Mouse (Mus musculus): ENCODE results near the gene Pla2g4f. TPM values are rescaled to one million over a fixed set of nuclear protein-coding genes. Genes with fewer than 3 reads are reported as not detected.

The Pla2g4f gene
- polyA plus RNA-seq, 1 experiment, result not detected

DNA sequence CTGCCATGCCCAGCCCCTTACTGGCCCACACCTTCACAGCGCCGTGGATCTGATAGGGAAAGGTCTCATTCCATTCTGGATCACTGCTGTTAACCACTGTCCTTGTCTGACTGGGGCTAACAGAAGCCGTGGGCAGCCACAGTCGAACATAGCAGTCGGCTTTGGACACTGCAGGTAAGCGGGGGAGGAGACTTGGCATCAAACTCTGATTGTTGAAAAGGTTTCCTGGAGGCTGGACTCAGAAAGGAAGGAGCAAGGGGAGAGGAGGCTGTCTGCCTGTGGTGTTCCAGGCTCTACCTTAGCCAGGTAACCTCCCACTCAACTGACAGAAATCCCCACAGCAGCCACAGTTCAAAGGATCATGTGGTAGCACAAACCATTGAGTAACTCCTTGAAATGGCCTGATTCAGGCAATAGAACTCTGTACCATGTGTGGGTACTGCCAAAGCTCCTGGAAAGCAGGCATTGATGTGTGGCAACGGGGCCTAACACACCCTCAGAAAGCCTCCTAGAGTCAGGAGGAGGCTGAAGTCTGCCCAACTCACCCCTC, 1.6 kb downstream of the Pla2g4f start:
- H3K4me3 ChIP-seq (ENCODE audit: insufficient read depth, low read length), result no peak overlapping the region
- TF ChIP-seq POLR2A (IDR thresholded peaks at IDR 0.05; ENCODE audit: low read depth, low read length) (no peak), CTCF (IDR thresholded peaks at IDR 0.05; ENCODE audit: borderline replicate concordance, insufficient read depth, low read length) (no peak)
- H3K4me1 ChIP-seq (ENCODE audit: control insufficient read depth, insufficient read depth, low read length), result no peaks in the 10 kb centered on the region
- no peak overlapping the region for H3K27ac ChIP-seq (ENCODE audit: insufficient read depth, low read length)

DNA sequence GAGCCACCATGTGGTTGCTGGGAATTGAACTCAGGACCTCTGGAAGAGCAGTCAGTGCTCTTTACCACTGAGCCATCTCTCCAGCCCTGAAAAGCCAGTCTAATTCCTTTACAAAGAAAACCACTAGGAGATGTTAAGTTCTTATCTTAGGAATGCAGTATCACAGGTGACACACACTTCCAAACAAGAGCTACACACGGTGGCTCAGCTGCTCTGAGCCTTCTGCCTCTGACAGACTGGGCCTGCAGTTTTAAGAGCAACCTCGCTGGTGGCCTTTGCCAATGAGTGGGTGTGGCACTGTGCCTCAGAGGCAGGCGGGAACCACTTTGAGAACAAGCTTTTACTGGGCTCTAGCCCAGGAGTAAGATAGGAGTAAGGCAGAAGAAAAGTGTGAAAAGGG, 9.9 kb downstream of the Pla2g4f start:
- H3K27ac ChIP-seq (ENCODE audit: insufficient read depth, low read length), result no peak overlapping the region
- H3K4me1 ChIP-seq (ENCODE audit: control insufficient read depth, insufficient read depth, low read length), result no peaks in the 10 kb centered on the region
- no peak for TF ChIP-seq POLR2A (IDR thresholded peaks at IDR 0.05; ENCODE audit: low read depth, low read length)
- no peak for TF ChIP-seq CTCF (IDR thresholded peaks at IDR 0.05; ENCODE audit: borderline replicate concordance, insufficient read depth, low read length)
- H3K4me3 ChIP-seq (ENCODE audit: insufficient read depth, low read length), result no peak overlapping the region

DNA sequence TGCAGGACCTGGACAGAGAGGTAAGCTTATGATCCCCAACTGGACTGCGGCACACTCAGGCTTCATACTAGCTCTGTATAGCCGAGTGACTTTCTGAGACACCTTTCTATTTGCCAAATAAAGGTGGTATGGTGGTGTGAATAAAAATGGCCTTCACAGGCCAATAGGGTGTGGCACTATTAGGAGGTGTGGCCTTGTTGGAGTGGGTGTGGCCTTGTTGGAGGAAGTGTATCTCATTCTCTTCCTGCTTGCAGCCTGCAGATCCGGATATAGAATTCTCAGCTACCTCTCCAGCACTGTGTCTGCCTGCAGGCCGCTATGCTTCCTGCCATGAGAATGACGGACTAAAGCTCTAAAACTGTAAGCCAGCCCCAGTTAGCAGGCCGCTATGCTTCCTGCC, 12.9 kb downstream of the Pla2g4f start:
- Histone ChIP-seq H3K4me3 (ENCODE audit: insufficient read depth, low read length) (no peak overlapping the region), H3K4me1 (ENCODE audit: control insufficient read depth, insufficient read depth, low read length) (no peaks in the 10 kb centered on the region), H3K27ac (ENCODE audit: insufficient read depth, low read length) (no peak overlapping the region)
- no peak for TF ChIP-seq CTCF (IDR thresholded peaks at IDR 0.05; ENCODE audit: borderline replicate concordance, insufficient read depth, low read length)
- TF ChIP-seq POLR2A (IDR thresholded peaks at IDR 0.05; ENCODE audit: low read depth, low read length), result no peak

DNA sequence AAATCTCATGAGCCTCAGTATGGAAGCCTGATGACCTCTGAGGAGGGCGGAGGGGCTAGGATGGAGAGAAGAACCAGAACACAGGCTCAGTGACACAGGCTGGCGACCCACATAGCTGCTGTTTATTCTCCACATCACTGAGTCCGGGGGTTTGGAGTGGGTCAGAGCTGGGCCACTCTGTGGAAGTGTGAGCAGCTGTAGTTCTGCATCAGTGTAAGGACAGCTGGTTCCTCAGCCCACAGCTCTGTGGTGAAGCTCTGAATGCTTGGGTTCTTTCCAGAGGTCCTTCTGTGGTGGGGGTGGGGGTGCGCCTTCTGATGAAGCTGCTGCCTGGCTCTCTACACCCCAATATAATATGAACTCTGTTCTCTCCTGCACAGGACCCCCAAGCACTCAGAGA, 14.1 kb downstream of the Pla2g4f start:
- Histone ChIP-seq H3K4me1 (ENCODE audit: control insufficient read depth, insufficient read depth, low read length) (no peaks in the 10 kb centered on the region), H3K4me3 (ENCODE audit: insufficient read depth, low read length) (no peak overlapping the region), H3K27ac (ENCODE audit: insufficient read depth, low read length) (no peak overlapping the region)
- TF ChIP-seq CTCF (IDR thresholded peaks at IDR 0.05; ENCODE audit: borderline replicate concordance, insufficient read depth, low read length) (no peak), POLR2A (IDR thresholded peaks at IDR 0.05; ENCODE audit: low read depth, low read length) (no peak)

DNA sequence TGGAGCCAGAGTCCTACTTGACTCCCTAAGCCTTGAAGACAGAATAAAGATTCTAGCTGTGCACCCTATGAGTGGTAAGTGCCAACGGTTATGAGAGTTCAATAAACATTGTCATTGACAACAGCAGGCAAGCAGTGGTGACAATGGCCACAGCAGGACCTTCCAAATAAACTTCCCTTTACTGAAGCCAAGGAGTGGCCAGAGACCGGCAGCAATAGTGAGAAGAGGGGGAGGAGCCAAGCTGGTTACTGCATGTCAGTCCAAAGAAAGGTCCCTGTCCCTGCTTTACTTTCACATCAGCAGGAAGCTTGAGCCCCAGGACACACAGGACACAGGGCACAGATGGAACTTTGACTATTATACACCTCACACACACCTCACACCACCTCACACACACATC, 17.8 kb downstream of the Pla2g4f start:
- no peak overlapping the region for H3K27ac ChIP-seq (ENCODE audit: insufficient read depth, low read length)
- H3K4me3 ChIP-seq (ENCODE audit: insufficient read depth, low read length), result no peak overlapping the region
- no peak for TF ChIP-seq POLR2A (IDR thresholded peaks at IDR 0.05; ENCODE audit: low read depth, low read length)
- no peak for TF ChIP-seq CTCF (IDR thresholded peaks at IDR 0.05; ENCODE audit: borderline replicate concordance, insufficient read depth, low read length)
- H3K4me1 ChIP-seq (ENCODE audit: control insufficient read depth, insufficient read depth, low read length), result no peaks in the 10 kb centered on the region

DNA sequence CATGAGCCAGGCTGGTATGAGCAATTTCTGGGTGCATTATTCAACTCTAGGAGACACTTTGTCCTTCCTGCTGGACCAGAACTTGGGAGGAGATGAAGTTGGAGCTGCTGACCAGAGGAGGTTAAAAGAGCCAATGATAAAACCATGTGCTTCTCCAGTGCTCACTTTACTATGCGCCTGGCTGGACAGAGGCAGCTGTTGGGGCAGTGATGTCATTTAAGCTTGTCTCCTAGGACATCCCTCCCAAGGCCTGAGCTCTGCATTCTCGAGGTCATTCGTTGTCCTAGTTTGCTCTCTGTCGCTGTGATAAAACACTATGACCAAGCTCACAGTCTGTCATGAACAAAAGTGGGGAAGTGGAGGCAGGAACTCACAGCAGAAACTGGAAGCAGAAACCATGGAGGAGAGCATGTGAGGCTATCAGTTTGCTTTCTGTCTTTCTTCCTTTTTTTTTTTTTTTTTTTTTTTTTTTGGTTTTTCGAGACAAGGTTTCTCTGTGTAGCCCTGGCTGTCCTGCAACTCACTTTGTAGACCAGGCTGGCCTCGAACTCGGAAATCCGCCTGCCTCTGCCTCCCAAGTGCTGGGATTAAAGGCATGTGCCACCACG, 22.4 kb downstream of the Pla2g4f start:
- Histone ChIP-seq H3K4me1 (ENCODE audit: control insufficient read depth, insufficient read depth, low read length) (no peaks in the 10 kb centered on the region), H3K4me3 (ENCODE audit: insufficient read depth, low read length) (no peak overlapping the region), H3K27ac (ENCODE audit: insufficient read depth, low read length) (no peak overlapping the region)
- no peak for TF ChIP-seq CTCF (IDR thresholded peaks at IDR 0.05; ENCODE audit: borderline replicate concordance, insufficient read depth, low read length)
- no peak for TF ChIP-seq POLR2A (IDR thresholded peaks at IDR 0.05; ENCODE audit: low read depth, low read length)

DNA sequence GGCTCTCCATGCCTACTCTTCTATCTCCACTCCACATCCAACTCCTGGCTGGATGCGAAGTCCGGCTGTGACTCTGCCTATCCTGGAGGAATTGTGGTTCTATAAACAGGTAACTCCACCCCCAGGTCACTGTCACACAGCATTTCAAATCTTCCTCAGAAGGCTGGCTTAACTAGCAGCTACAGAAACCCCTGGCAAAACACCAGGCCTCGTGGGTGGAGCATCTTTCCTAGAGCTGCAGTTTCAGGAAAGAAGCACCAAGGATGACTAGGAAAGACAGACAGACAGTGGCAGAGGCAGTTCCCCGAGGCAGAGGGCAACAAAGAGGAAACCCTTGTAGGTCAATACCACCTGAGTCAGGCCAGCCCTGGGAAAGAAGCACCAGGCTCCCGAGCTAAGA, 25.0 kb downstream of the Pla2g4f start, which contains the start of gene Pla2g4d:
TSS of gene Pla2g4d (minus strand) at position 203 of the 400 bp plus-strand sequence.
- Histone ChIP-seq H3K27ac (ENCODE audit: insufficient read depth, low read length) (no peak within 1 kb of the TSS), H3K4me3 (ENCODE audit: insufficient read depth, low read length) (no peak within 1 kb of the TSS), H3K4me1 (ENCODE audit: control insufficient read depth, insufficient read depth, low read length) (no peaks in the 10 kb centered on the region)
- TF ChIP-seq CTCF (IDR thresholded peaks at IDR 0.05; ENCODE audit: borderline replicate concordance, insufficient read depth, low read length) (no peak), POLR2A (IDR thresholded peaks at IDR 0.05; ENCODE audit: low read depth, low read length) (no peak)

DNA sequence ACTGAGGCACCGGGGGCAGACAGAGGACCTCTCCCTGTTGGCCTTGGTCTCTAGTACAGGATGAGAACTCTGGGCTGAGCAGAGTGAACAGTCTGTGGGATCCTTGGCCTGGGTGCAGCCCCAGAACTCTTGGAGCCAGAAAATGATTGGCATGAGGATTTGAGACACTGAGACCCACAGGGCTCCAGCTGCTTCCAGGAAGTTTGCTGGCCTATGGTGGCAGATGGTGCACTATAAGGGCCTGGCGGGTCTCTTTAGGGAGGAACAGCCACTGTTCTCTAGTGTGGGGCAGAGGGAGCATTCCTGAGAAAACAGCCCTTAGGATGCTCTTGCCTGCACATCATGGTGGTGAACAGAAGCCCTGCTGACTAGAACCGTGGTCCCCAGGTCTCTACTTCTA, 25.6 kb downstream of the Pla2g4f start:
- H3K4me3 ChIP-seq (ENCODE audit: insufficient read depth, low read length), result no peak overlapping the region
- no peak for TF ChIP-seq POLR2A (IDR thresholded peaks at IDR 0.05; ENCODE audit: low read depth, low read length)
- H3K4me1 ChIP-seq (ENCODE audit: control insufficient read depth, insufficient read depth, low read length), result no peaks in the 10 kb centered on the region
- H3K27ac ChIP-seq (ENCODE audit: insufficient read depth, low read length), result no peak overlapping the region

DNA sequence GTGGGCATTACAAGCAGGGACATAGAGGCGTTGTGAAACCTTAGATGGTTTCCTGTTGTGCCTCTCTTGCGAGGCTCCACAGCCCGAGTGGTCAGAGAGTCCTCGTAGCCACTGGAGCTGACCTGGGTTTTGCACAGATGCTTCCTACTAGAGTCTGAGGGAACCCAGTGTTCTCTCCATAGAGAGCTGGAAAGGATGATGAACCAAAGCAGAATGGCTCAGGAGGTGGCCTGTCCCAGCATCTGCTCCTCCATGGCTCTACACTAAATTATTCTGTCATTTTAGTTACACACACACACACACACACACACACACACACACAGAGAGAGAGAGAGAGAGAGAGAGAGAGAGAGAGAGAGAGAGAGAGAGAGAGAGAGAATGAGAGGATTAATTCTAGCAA, 28.3 kb downstream of the Pla2g4f start:
- TF ChIP-seq CTCF (IDR thresholded peaks at IDR 0.05; ENCODE audit: borderline replicate concordance, insufficient read depth, low read length) (no peak), POLR2A (IDR thresholded peaks at IDR 0.05; ENCODE audit: low read depth, low read length) (no peak)
- Histone ChIP-seq H3K4me3 (ENCODE audit: insufficient read depth, low read length) (no peak overlapping the region), H3K27ac (ENCODE audit: insufficient read depth, low read length) (no peak overlapping the region), H3K4me1 (ENCODE audit: control insufficient read depth, insufficient read depth, low read length) (no peaks in the 10 kb centered on the region)

DNA sequence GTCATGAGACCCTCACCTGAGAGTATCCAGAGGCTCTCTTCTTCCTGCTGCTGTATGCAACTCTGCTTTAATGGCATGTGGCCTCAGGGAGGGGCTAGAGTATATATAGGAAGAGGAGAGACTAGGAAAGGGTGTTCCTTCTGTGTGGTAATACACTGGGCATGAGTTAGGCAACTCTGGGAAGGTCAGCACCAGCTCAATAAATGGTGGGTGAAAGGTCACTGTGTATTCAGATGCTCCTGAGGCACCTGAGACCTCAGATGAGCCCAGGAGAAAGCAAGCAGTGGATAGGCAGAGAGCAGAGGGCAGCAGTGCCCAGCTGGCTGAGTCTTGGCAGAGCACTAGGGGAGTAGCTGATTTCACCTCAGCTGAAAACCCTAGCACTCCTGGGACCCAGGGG, 29.3 kb downstream of the Pla2g4f start:
- no peak overlapping the region for H3K4me3 ChIP-seq (ENCODE audit: insufficient read depth, low read length)
- no peak for TF ChIP-seq POLR2A (IDR thresholded peaks at IDR 0.05; ENCODE audit: low read depth, low read length)
- TF ChIP-seq CTCF (IDR thresholded peaks at IDR 0.05; ENCODE audit: borderline replicate concordance, insufficient read depth, low read length), result no peak
- no peaks in the 10 kb centered on the region for H3K4me1 ChIP-seq (ENCODE audit: control insufficient read depth, insufficient read depth, low read length)
- H3K27ac ChIP-seq (ENCODE audit: insufficient read depth, low read length), result no peak overlapping the region

Measured in embryonic fibroblast, embryonic 13.5 days (primary cell).